Mouse (Mus musculus) stomach, postnatal 0 days (tissue): ENCODE measurements at regions not wholly inside any gene's neighbourhood (a gene's known extent, or its start where the extent isn't known, plus 50 kb on each side); places are given as distances from the start of the nearest gene placed in this dataset.

Experiments
- ATAC-seq: fragments of 200-750 bp; cut with Nextera tagmentation; 2 replicates; pipeline ENCODE4 v1.8.0; 2017; ENCODE audit not compliant: low FRiP score, low TSS enrichment
- DNase-seq: peaks from one replicate; pipeline ENCODE4 v3.0.0-alpha.2; 2016; ENCODE audit warnings: low spot score
- H3K27ac ChIP-seq: fragments of 300-500 bp; sonication (generic); replicated peaks from 2 replicates; pipeline ENCODE4 v1.5.1; 2014; ENCODE audit warnings: mild to moderate bottlenecking, control low read depth
- H3K27me3 ChIP-seq: fragments of 300-500 bp; sonication (generic); 2 replicates; pipeline ENCODE4 v1.6.1; 2014; ENCODE audit warnings: low read length; ENCODE audit not compliant: control insufficient read depth, insufficient read depth
- H3K36me3 ChIP-seq: fragments of 300-500 bp; sonication (generic); 2 replicates; pipeline ENCODE4 v1.6.1; 2014; ENCODE audit warnings: low read length, mixed read lengths; ENCODE audit not compliant: control insufficient read depth, insufficient read depth
- H3K4me1 ChIP-seq: fragments of 300-500 bp; sonication (generic); replicated peaks from 2 replicates; pipeline ENCODE4 v1.6.1; 2014; ENCODE audit warnings: antibody characterized with exemption; ENCODE audit not compliant: control insufficient read depth, insufficient read depth
- H3K4me2 ChIP-seq: fragments of 300-500 bp; sonication (generic); replicated peaks from 2 replicates; pipeline ENCODE4 v1.6.1; 2014; ENCODE audit warnings: low read depth, mild to moderate bottlenecking, control low read depth, moderate library complexity
- H3K4me3 ChIP-seq: fragments of 300-500 bp; sonication (generic); 2 replicates; pipeline ENCODE4 v1.5.1; 2014; ENCODE audit warnings: low read depth, low read length, control low read depth
- H3K9ac ChIP-seq: fragments of 300-500 bp; sonication (generic); 2 replicates; pipeline ENCODE4 v1.6.1; 2014; ENCODE audit warnings: mild to moderate bottlenecking, low read length, control low read depth, mixed read lengths
- H3K9me3 ChIP-seq: fragments of 300-500 bp; sonication (generic); 2 replicates; pipeline ENCODE4 v1.6.1; 2016; ENCODE audit warnings: low read length; ENCODE audit not compliant: control insufficient read depth
- CTCF ChIP-seq: IDR thresholded peaks from 2 replicates; pipeline ENCODE4 v1.5.1; 2016; ENCODE audit warnings: antibody characterized with exemption, low read depth, mild to moderate bottlenecking, moderate library complexity
- EP300 ChIP-seq: optimal IDR thresholded peaks from 2 replicates; pipeline ENCODE3; 2016; ENCODE audit warnings: antibody characterized with exemption
- WGBS: fragments of 180-500 bp; shearing (Covaris S2); extraction: QIAGEN DNeasy Blood & Tissue Kit; methylation state at CpG from one replicate; pipeline ENCODE4 v1.1.7; 2014; 5-methylcytosine and 5-hydroxymethylcytosine counted together

DNA sequence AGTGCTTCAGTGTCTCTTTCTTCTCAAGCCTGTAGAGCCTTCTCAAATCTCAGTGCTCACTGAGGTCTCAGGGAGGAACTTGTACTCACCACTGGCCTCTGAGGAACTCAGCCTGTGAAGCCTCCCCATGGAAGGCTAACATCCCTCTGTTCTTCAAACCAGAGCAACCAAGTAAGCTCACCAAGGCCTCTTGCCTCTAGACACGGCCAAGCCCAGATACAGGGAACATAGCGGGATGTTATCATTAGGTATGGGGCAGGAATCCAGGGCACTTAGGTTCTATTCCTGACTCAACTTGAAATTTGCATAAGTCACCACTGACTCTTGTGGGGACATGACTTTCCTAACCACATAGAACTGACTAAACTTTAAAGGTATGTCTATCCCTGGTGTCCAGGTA lies 141.0 kb downstream of the Adamts15 start:
- Histone ChIP-seq H3K9me3 (no peaks in the 10 kb centered on the region), H3K27me3 (no peaks in the 10 kb centered on the region), H3K36me3 (no peaks in the 10 kb centered on the region), H3K4me2 (no peak overlapping the region), H3K27ac (no peak overlapping the region), H3K4me3 (no peak overlapping the region), H3K4me1 (no peaks in the 10 kb centered on the region), H3K9ac (no peak overlapping the region)
- DNase-seq, result no peak
- TF ChIP-seq EP300, result no peak
- no peak for TF ChIP-seq CTCF
- 88% methylated on average over 2 of the region's 2 CpGs for WGBS
- no peak for ATAC-seq

DNA sequence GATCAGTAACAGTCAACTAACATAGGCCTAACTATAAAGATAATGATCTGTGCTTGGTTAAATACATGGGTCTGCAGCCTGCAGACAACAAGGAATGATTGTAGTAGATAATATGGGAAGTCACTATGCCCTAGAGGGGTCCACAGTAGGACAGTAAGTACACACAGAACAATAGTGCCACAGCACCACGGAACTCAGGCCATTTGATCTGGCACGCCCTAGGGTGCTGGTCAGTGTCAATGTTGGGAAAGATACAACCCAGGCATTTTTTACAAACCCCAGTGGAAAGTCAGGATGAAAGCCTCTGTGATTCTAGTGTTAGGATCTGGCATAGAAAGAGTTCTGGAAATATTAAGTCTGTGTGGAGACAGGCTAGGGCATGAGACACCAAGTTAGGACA lies 144.4 kb downstream of the Adamts15 start:
- Histone ChIP-seq H3K4me3 (no peak overlapping the region), H3K9me3 (no peaks in the 10 kb centered on the region), H3K36me3 (no peaks in the 10 kb centered on the region), H3K27ac (no peak overlapping the region), H3K4me1 (no peaks in the 10 kb centered on the region), H3K4me2 (no peak overlapping the region), H3K9ac (no peak overlapping the region), H3K27me3 (no peaks in the 10 kb centered on the region)
- DNase-seq (no peak), ATAC-seq (no peak)
- TF ChIP-seq CTCF, result no peak
- WGBS, result 61% methylated on average over 2 of the region's 2 CpGs

DNA sequence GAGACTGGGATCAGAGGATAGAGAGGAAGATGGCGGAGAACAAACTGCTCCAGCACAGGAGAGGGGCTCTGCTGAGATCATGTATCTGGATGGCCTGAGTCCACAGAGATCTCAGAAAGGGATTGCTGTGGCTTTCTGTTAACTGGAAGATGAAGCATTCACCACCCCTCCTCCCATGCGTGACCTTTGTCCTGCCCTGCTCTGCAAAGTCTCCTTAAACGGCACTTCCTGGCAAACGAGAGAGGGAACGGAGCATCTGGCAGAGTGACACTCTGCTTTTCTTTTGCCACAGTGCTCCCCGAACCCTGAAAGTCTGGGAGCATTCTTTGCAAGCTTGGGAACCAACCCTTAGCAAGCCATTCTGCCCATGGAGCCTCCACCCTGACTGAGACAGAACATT lies 147.1 kb downstream of the Adamts15 start:
- H3K27ac ChIP-seq, result no peak overlapping the region
- no peaks in the 10 kb centered on the region for H3K36me3 ChIP-seq
- no peak overlapping the region for H3K4me3 ChIP-seq
- no peak overlapping the region for H3K9ac ChIP-seq
- 47% methylated on average over 6 of the region's 6 CpGs for WGBS
- ATAC-seq (no peak), DNase-seq (no peak)
- H3K4me1 ChIP-seq, result no peaks in the 10 kb centered on the region
- no peak overlapping the region for H3K4me2 ChIP-seq
- no peaks in the 10 kb centered on the region for H3K9me3 ChIP-seq
- H3K27me3 ChIP-seq, result no peaks in the 10 kb centered on the region
- TF ChIP-seq EP300 (no peak), CTCF (no peak)

DNA sequence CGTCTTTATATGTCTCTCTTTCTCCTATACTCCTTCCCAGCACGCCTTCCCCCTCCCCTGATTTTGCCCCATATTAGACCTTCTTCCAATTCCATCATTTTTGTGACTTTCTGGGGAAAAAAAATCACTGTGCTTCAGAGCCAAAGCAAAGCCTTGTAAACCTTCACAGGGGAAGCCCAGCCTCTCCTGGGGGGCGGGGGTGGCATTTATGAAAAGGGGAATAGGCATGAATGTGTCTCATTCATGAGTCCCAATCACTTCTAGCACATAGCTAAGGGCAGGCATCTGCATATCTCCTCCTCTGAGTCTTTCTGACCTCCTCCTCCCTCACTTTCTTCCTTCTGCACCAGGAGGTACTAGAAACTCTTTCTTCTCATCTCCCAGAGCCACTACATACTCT lies 149.8 kb downstream of the Adamts15 start:
- TF ChIP-seq EP300 (no peak), CTCF (no peak)
- no peak overlapping the region for H3K27ac ChIP-seq
- H3K36me3 ChIP-seq, result no peaks in the 10 kb centered on the region
- ATAC-seq (no peak), DNase-seq (no peak)
- H3K9me3 ChIP-seq, result no peaks in the 10 kb centered on the region
- H3K27me3 ChIP-seq, result no peaks in the 10 kb centered on the region
- H3K4me2 ChIP-seq, result no peak overlapping the region
- WGBS, result 78% methylated on average over 3 of the region's 3 CpGs
- no peak overlapping the region for H3K4me3 ChIP-seq
- H3K4me1 ChIP-seq, result no peaks in the 10 kb centered on the region
- no peak overlapping the region for H3K9ac ChIP-seq

DNA sequence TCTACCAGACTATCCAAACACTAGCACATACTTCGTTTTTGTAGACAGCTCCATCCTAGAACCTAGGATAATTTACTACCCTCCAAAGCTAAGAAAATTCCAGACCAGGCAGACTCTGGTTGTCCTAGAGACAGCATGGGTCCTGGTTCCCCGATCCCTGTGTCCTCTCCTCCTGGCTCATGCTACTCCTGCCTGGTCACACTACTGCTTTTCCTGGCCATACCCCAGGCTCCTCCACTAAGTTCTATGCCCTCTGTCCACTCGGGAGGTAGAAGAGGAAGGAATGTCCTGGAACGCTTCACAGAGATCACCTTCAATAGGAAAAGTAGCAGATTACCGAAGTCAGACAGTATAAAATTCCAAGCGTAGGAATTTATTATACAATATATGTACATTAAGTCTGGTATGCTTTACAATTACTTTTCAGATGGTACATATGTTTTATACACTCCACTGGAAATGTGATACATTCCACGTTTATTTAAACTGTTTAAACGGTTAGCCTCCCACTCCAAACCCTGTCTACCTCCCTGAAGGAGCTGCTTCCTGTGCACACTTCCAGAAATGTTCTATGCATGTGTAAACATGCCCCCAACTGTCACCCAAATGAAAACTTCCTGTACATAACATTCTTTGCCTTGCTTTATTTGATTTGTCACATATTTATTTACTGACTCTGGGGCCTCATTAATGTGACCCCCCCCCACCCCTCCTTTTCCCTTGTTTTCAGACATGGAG lies 151.6 kb downstream of the Adamts15 start:
- H3K36me3 ChIP-seq, result no peaks in the 10 kb centered on the region
- DNase-seq (no peak), ATAC-seq (no peak)
- WGBS, result 52% methylated on average over 8 of the region's 8 CpGs
- H3K4me1 ChIP-seq, result no peaks in the 10 kb centered on the region
- H3K9ac ChIP-seq, result no peak overlapping the region
- no peaks in the 10 kb centered on the region for H3K27me3 ChIP-seq
- no peak overlapping the region for H3K4me2 ChIP-seq
- no peak for TF ChIP-seq CTCF
- no peak for TF ChIP-seq EP300
- no peak overlapping the region for H3K27ac ChIP-seq
- no peak overlapping the region for H3K4me3 ChIP-seq
- no peaks in the 10 kb centered on the region for H3K9me3 ChIP-seq

DNA sequence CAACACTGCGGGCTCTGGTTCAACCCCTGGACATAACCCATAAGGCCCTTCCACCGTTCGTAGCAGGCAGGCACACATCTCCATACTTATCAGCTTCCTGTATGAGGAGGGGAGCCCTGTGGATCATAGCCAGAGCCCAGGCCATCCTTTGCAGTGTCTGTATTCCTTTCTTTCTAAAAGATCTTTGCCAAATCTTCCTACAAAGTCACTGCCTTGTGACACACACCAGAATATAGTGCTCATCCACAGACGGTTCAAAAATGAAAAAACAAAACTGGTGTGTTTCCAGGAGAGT lies 152.9 kb downstream of the Adamts15 start:
- H3K9me3 ChIP-seq, result no peaks in the 10 kb centered on the region
- no peak overlapping the region for H3K9ac ChIP-seq
- TF ChIP-seq CTCF (no peak), EP300 (no peak)
- DNase-seq (no peak), ATAC-seq (no peak)
- no peak overlapping the region for H3K4me3 ChIP-seq
- H3K4me2 ChIP-seq, result no peak overlapping the region
- no peaks in the 10 kb centered on the region for H3K36me3 ChIP-seq
- no peak overlapping the region for H3K27ac ChIP-seq
- H3K4me1 ChIP-seq, result no peaks in the 10 kb centered on the region
- WGBS, result 73% methylated on average over 4 of the region's 4 CpGs
- H3K27me3 ChIP-seq, result no peaks in the 10 kb centered on the region
